Mouse (Mus musculus): ENCODE measurements around the gene Dus1l. TPM values are rescaled to one million over a fixed set of nuclear protein-coding genes. Genes with fewer than 3 reads are reported as not detected.

Dus1l gene
- polyA plus RNA-seq, 1 experiment from 2014 or later, result 61.0 TPM

- peaks cover 40% of the 10 kb centered on the region for H3K4me1 ChIP-seq
- ATAC-seq (ENCODE audit: insufficient number of reproducible peaks, insufficient read depth, low FRiP score, low TSS enrichment, low read depth), result no peak
- WGBS, result 34% methylated on average over 4 of the region's 4 CpGs
These were observed 29.2 kb upstream of the Dus1l start for GRCm38 (mm10) chr11:120825289-120825863.

DNA sequence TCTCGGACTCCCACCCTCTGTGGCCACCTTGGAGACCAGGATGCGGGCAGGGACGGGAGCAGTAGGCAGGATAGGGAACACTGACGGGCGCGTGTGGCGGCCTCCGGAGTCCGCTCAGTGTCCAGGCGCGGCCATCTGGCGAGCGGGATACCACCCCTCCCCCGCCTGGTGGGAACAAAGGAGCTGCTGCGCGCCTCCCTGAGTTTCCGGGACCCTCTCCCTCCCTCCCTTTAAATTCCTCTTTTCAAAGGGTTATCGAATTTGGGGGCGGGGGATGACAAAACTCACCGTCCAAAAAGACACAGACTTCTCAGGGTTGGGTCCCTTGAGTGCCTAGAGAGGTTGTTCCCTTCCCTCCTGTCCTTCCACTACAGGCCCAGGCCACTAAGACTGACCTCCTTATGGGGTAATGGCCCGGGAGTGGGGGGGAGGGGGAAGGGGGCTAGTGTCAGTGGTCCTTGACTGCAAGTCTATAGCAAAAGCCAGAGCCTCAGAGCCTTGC is 28.6 kb upstream of the Dus1l start:
- WGBS, result under 1% methylated on average over 21 of the region's 21 CpGs
- Histone ChIP-seq H3K36me3 (peaks cover 36% of the 10 kb centered on the region), H3K4me2 (peak overlapping the region; percentile 86), H3K4me3 (peak overlapping the region; percentile 89), H3K9ac (peak overlapping the region; percentile 95), H3K27me3 (no peaks in the 10 kb centered on the region), H3K4me1 (peaks cover 40% of the 10 kb centered on the region), H3K9me3 (no peaks in the 10 kb centered on the region), H3K27ac (peak overlapping the region; percentile 96)
- peak; percentile 1; the same call in 1 of the 2 replicates for ATAC-seq (ENCODE audit: insufficient number of reproducible peaks, insufficient read depth, low FRiP score, low TSS enrichment, low read depth)

More at GRCm38 (mm10) chr11:120825289-120825863, 29.2 kb upstream of the Dus1l start:
- H3K36me3 ChIP-seq, result peaks cover 30% of the 10 kb centered on the region
- peak overlapping the region; percentile 86 for H3K4me2 ChIP-seq
- H3K27ac ChIP-seq, result peak overlapping the region; percentile 96
- no peaks in the 10 kb centered on the region for H3K27me3 ChIP-seq
- peak overlapping the region; percentile 95 for H3K9ac ChIP-seq
- peak overlapping the region; percentile 89 for H3K4me3 ChIP-seq
- no peaks in the 10 kb centered on the region for H3K9me3 ChIP-seq

GRCm38 (mm10) chr11:120823956-120824786 is 28.0 kb upstream of the Dus1l start, which contains the start of gene Fasn:
Gene Fasn (minus strand): TSS chr11:120824547.
- Histone ChIP-seq H3K9ac (peak within 1 kb of the TSS; percentile 95), H3K27ac (peak within 1 kb of the TSS; percentile 96), H3K4me1 (peaks cover 40% of the 10 kb centered on the region), H3K9me3 (no peaks in the 10 kb centered on the region), H3K4me3 (peak within 1 kb of the TSS; percentile 89), H3K27me3 (no peaks in the 10 kb centered on the region), H3K4me2 (peak within 1 kb of the TSS; percentile 86), H3K36me3 (peaks cover 42% of the 10 kb centered on the region)
- ATAC-seq (ENCODE audit: insufficient number of reproducible peaks, insufficient read depth, low FRiP score, low TSS enrichment, low read depth), result peak; percentile 90
- WGBS, result under 1% methylated on average over 97 of the region's 109 CpGs

DNA sequence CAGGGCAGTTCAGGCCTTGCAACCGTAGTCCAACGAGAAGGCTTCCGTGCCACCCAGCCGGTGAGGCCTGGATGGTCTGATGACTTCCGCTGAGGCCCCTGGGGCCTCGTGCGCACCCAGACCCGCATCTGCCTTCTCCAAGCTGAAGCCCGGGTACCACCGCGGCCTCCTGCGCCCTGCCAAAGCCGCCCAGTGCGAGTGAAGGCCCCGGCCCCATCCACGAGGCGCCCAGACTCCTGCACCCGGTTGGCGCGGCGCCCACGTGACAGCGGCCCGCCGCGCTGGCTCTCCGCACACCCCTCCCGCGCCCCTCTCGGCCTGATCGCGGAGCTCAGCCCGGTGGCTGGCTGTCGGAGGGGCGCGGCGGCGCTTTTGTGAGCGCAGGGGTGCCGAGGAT is 27.3 kb upstream of the Dus1l start:
- peak; percentile 32 for ATAC-seq (ENCODE audit: insufficient number of reproducible peaks, insufficient read depth, low FRiP score, low TSS enrichment, low read depth)
- peak overlapping the region; percentile 86 for H3K4me2 ChIP-seq
- H3K27me3 ChIP-seq, result no peaks in the 10 kb centered on the region
- H3K36me3 ChIP-seq, result peaks cover 49% of the 10 kb centered on the region
- H3K27ac ChIP-seq, result peak overlapping the region; percentile 96
- peak overlapping the region; percentile 95 for H3K9ac ChIP-seq
- under 1% methylated on average over 40 of the region's 40 CpGs for WGBS
- H3K4me3 ChIP-seq, result peak overlapping the region; percentile 89
- peaks cover 40% of the 10 kb centered on the region for H3K4me1 ChIP-seq
- no peaks in the 10 kb centered on the region for H3K9me3 ChIP-seq

GRCm38 (mm10) chr11:120822831-120823550 is 26.8 kb upstream of the Dus1l start:
- H3K27ac ChIP-seq, result peak overlapping the region; percentile 96
- H3K9me3 ChIP-seq, result no peaks in the 10 kb centered on the region
- peaks cover 40% of the 10 kb centered on the region for H3K4me1 ChIP-seq
- H3K36me3 ChIP-seq, result peaks cover 54% of the 10 kb centered on the region
- H3K4me2 ChIP-seq, result peak overlapping the region; percentile 86
- ATAC-seq (ENCODE audit: insufficient number of reproducible peaks, insufficient read depth, low FRiP score, low TSS enrichment, low read depth), result no peak
- H3K9ac ChIP-seq, result peak overlapping the region; percentile 95
- peak overlapping the region; percentile 89 for H3K4me3 ChIP-seq
- H3K27me3 ChIP-seq, result no peaks in the 10 kb centered on the region
- WGBS, result 1% methylated on average over 14 of the region's 14 CpGs

DNA sequence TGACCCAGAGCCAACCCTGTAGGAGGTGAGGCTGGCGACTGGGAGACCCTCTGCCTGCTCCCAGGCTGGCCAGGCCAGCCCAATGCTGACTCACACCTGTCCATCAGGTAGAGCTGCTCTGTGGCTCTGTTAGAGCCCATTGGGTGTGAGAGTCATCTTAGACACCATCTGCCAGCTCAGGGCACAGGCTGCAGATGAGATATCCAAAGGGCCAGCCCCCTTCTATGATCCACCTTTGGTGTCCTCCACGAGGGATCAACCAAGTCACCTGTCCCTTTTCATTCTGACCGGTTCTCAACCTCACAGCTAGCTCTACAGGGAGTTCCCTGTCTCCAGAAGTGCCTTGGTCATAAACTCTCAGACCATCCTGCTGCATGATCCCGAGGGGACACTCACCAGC is 26.1 kb upstream of the Dus1l start:
- H3K4me1 ChIP-seq, result peaks cover 40% of the 10 kb centered on the region
- H3K9me3 ChIP-seq, result no peaks in the 10 kb centered on the region
- H3K4me3 ChIP-seq, result peak overlapping the region; percentile 89
- H3K27me3 ChIP-seq, result no peaks in the 10 kb centered on the region
- 61% methylated on average over 4 of the region's 4 CpGs for WGBS
- ATAC-seq (ENCODE audit: insufficient number of reproducible peaks, insufficient read depth, low FRiP score, low TSS enrichment, low read depth), result no peak
- H3K36me3 ChIP-seq, result peaks cover 61% of the 10 kb centered on the region
- peak overlapping the region; percentile 86 for H3K4me2 ChIP-seq
- H3K9ac ChIP-seq, result peak overlapping the region; percentile 95
- 0 out of 2 replicates have a peak overlapping the region, but pooled peaks have one; percentile 96 for H3K27ac ChIP-seq

DNA sequence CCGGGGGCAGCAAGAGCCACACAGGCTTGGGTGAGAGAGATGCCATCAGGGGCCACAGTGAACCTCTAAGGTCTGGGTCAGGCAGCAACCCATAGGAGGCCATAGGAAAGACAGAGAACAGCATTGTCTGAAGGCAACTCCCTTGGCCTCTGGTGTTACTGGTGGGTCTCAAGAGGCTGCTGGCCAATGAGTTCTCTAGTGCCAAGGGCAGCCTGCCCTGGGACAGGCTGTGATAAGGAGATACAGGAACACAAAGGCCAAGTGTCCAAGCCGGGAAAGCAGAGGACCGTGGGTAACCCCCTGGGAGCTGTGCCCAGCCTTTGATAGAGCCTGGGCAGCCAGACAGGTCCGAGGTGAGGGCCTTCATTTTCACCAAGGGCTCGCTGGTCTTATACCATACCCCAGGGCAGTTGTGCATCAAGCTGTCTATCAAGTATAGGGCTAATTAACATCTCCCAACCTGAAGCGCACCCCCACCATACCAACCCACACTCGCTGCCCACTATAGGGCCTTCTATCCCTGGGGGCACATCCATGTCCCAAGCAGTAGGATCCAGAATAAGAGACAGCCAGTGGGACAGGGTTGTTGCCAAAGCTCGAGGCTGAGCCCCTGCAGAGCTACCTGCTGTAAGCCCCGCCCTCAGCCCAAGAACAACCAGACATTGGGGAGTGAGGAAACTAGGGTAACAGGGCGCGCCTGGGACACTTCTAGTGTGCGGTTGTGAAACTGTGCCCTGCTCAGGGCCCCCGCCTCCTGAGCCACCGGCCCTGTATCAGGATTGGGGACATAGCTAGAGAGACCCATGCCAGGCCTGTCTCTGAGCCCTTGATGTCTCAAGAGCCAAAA is 25.1 kb upstream of the Dus1l start:
- H3K27me3 ChIP-seq, result no peaks in the 10 kb centered on the region
- 75% methylated on average over 14 of the region's 14 CpGs for WGBS
- H3K4me1 ChIP-seq, result peaks cover 40% of the 10 kb centered on the region
- no peak for ATAC-seq (ENCODE audit: insufficient number of reproducible peaks, insufficient read depth, low FRiP score, low TSS enrichment, low read depth)
- peak overlapping the region; percentile 95 for H3K9ac ChIP-seq
- H3K4me2 ChIP-seq, result peak overlapping the region; percentile 86
- no peaks in the 10 kb centered on the region for H3K9me3 ChIP-seq
- peak overlapping the region; percentile 89 for H3K4me3 ChIP-seq
- H3K36me3 ChIP-seq, result peaks cover 68% of the 10 kb centered on the region
- H3K27ac ChIP-seq, result no peak overlapping the region

DNA sequence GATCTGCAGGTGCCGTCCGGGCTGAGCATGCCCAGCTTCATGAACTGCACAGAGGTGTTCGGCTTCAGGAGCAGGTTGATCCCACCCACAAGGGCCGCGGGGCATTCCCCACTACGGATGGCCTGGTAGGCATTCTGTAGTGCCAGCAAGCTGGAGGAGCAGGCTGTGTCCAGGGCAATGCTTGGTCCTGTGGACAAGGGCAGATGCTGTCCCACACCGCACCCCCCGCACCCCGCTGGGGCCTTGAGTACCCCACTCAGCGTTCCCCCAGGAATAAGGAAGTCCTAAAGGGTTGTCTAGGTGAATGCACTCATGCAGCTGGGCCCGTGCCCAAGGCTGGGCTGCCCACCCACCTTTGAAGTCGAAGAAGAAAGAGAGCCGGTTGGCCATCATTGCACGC is 24.3 kb upstream of the Dus1l start:
- H3K4me2 ChIP-seq, result peak overlapping the region; percentile 86; the same call in 1 of the 2 replicates
- no peak overlapping the region for H3K27ac ChIP-seq
- no peaks in the 10 kb centered on the region for H3K9me3 ChIP-seq
- H3K4me3 ChIP-seq, result no peak overlapping the region
- H3K9ac ChIP-seq, result 0 out of 2 replicates have a peak overlapping the region, but pooled peaks have one; percentile 32
- WGBS, result 93% methylated on average over 14 of the region's 14 CpGs
- H3K36me3 ChIP-seq, result peaks cover 70% of the 10 kb centered on the region
- no peaks in the 10 kb centered on the region for H3K27me3 ChIP-seq
- no peak for ATAC-seq (ENCODE audit: insufficient number of reproducible peaks, insufficient read depth, low FRiP score, low TSS enrichment, low read depth)
- H3K4me1 ChIP-seq, result peaks cover 36% of the 10 kb centered on the region

GRCm38 (mm10) chr11:120819556-120819955 is 23.4 kb upstream of the Dus1l start:
- H3K4me3 ChIP-seq, result no peak overlapping the region
- 94% methylated on average over 6 of the region's 6 CpGs for WGBS
- H3K27me3 ChIP-seq, result no peaks in the 10 kb centered on the region

DNA sequence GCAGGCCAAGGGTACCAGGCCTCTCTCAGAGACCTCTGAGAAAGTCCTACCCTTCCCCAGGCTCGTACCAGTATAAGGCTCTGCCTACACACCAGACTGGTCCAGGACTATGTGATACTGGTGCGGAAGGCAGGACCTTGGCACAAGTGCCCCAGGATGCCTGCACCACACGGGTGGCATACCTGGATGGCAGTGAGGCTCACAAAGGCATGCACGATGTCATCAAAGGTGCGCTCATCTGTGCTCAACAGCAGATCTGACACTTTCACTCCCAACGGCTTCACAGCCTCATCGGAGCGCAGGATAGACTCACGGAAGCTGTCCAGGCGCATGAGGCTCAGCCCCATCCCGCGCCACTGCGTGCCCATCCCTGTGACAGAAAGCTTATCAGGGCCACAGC is 22.0 kb upstream of the Dus1l start:
- H3K4me2 ChIP-seq, result no peak overlapping the region
- H3K27me3 ChIP-seq, result no peaks in the 10 kb centered on the region
- WGBS, result 94% methylated on average over 13 of the region's 13 CpGs
- H3K9me3 ChIP-seq, result no peaks in the 10 kb centered on the region
- peaks cover 28% of the 10 kb centered on the region for H3K4me1 ChIP-seq
- no peak overlapping the region for H3K4me3 ChIP-seq
- no peak overlapping the region for H3K27ac ChIP-seq
- H3K9ac ChIP-seq, result no peak overlapping the region
- peaks cover 93% of the 10 kb centered on the region for H3K36me3 ChIP-seq
- ATAC-seq (ENCODE audit: insufficient number of reproducible peaks, insufficient read depth, low FRiP score, low TSS enrichment, low read depth), result no peak

More at GRCm38 (mm10) chr11:120819556-120819955, 23.4 kb upstream of the Dus1l start:
- peaks cover 80% of the 10 kb centered on the region for H3K36me3 ChIP-seq
- no peak overlapping the region for H3K27ac ChIP-seq
- H3K9ac ChIP-seq, result 0 out of 2 replicates have a peak overlapping the region, but pooled peaks have one; percentile 21
- ATAC-seq (ENCODE audit: insufficient number of reproducible peaks, insufficient read depth, low FRiP score, low TSS enrichment, low read depth), result no peak
- peaks cover 29% of the 10 kb centered on the region for H3K4me1 ChIP-seq
- H3K4me2 ChIP-seq, result no peak overlapping the region
- H3K9me3 ChIP-seq, result no peaks in the 10 kb centered on the region

Measured in embryonic facial prominence, embryonic 13.5 days (tissue).